Mouse (Mus musculus): ENCODE measurements around the gene Ccdc136.

DNA sequence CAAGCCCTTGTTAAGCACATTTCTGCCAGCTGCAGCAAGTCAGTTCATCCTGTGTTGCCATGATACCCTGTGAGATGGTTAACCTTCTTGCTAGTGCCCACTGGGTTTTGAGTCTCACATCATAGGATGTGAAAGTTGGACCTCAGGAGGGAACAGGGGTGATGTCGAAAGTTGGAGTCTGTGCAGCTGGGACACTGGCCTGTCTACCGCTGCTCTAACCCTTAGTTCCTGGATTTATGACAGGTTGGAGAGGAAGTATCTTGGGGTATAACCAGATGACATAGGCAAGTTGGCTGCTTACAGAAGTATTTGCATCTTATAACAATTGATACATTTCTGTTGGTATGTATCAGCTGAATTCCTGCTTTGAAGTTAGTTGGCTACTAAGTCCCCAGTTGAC is 24.5 kb downstream of the Ccdc136 start:
- TF ChIP-seq POLR2A (IDR thresholded peaks at IDR 0.05; ENCODE audit: insufficient read depth, low read depth, low read length) (no peak), CTCF (IDR thresholded peaks at IDR 0.05) (no peak)
